Mouse (Mus musculus) thymus, postnatal 4 days (tissue): ENCODE results near the gene Slc25a45.

Experiments used
- DNase-seq: peaks from one replicate; pipeline ENCODE4 v3.0.0; 2021

Gene Slc25a45

DNA sequence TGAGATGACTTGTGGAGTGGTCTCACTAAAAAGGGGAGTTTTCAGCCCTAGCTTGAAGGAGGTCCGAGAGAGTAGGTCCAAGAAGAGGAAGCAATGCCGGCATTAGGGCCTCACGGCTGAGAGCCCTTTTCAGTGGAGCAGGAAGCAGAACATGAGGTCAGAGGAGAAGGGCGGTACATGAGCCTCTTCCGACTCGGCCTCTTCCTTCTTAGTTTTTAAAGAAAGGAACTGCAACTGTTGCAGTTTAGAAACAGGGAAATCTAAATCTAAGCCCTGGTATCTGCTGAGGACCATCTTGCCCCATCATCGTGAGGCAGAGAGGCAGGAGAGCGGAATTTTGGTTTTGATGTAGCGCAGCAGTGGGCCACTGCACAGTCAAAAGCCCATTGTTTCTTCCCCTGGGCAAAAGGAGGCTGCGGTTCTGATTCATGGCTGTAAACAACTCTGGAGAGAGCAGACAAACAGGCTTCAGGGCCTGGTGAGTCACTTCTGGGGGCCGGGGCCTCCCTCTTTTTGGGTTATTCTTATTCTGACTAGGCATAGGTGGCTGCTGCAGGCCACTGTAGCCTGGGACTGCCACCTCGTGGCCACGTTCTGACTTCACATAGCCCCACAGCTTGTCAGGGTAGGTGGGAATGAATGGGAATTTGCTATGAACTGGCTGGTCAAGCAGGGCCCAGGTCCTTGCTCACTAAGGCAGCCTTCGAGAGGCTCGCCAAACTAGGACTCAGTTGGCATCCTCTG is at the start of gene Slc25a45:
Gene Slc25a45 (plus strand): TSS at position 191 of the 744 bp plus-strand sequence.
- DNase-seq, result peak; percentile 88

GRCm38 (mm10) chr19:5828155-5828554 is 49.5 kb upstream of the Slc25a45 start:
- no peak for DNase-seq

DNA sequence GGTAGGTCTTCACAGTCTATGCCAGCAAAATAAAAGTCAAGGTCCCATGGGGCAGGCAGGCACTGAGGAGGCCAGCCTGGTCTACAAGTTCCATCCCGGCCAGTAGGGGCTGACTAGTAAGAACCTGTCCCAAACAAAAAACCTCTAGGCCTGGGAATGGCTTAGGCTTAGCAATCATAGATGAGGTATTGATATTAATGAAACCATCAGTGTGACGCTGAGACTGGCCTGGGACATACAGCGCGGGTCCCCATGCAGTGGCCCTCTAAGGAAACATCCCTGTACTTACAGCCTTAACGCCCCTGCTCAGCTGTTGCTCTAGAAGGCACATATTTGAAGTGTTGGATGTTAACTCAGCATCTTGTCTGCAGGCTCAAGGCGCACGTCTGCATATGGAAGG is 48.7 kb upstream of the Slc25a45 start:
- DNase-seq, result no peak

DNA sequence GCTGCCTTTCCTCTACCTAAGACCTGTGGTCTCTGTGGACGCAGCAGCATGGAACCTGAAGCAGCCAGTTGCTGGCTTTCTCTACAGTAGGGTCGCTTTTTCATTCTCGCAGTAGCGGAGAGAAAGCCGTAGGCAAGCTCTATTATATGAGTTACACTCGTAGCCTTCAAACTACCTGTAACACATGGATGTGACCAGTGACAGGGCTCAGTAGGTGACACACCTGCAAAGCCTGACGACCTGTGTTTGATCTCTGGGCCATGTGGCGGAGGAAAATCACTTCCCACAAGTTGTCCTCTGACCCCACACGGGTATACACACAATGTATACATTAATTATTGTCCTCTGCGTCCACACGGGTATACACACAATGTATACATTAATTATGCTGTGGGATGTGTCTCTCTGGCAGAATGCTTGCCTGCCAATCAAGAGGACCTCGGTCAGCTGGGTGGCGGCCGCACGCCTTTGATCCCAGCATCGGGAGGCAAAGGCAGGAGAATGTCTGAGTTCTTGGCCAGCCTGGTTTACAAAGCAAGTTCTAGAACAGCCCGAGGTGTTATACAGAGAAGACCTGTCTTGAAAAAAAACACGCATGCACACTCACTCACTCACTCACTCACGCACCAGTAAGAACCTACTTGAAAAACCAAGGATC is 47.5 kb upstream of the Slc25a45 start:
- DNase-seq, result no peak

- no peak for DNase-seq
These were observed 46.8 kb upstream of the Slc25a45 start for GRCm38 (mm10) chr19:5830776-5831175.

DNA sequence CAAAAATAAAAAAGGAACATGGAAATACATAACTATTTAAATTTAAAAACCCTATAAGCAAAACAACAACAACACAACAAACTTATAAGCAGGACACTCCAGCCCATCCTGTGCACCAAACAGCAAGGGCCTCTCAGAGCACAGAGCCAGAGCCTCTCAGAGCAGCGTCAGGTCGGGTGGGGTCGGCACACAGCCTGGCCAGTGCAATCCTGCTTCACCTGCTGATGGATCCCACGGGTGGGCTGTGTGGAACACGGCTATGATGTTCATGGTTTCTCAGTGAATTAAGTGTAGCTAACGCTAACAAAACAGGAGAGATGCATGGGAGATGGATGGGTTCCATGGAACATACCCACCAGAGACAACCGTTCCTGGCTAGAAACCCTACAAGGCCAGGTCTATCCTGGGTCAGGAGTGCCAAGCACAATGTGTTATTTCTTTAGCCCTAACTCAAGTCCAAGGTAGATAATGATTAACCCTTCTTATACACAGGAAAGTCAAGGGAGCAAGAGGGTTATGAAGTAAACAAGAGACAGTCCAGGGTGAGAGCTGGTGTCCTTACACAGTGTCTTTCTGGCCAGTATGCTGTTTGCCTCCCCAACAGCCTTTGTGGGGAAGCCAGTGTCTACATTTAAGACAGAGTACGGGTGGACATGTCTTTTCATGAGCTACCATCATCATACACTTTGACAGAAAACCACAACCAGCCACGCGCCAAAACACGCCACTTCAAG is 46.2 kb upstream of the Slc25a45 start:
- no peak for DNase-seq

GRCm38 (mm10) chr19:5831958-5832320 is 45.7 kb upstream of the Slc25a45 start:
- DNase-seq, result no peak

GRCm38 (mm10) chr19:5832326-5832725 is 45.3 kb upstream of the Slc25a45 start:
- DNase-seq, result no peak

DNA sequence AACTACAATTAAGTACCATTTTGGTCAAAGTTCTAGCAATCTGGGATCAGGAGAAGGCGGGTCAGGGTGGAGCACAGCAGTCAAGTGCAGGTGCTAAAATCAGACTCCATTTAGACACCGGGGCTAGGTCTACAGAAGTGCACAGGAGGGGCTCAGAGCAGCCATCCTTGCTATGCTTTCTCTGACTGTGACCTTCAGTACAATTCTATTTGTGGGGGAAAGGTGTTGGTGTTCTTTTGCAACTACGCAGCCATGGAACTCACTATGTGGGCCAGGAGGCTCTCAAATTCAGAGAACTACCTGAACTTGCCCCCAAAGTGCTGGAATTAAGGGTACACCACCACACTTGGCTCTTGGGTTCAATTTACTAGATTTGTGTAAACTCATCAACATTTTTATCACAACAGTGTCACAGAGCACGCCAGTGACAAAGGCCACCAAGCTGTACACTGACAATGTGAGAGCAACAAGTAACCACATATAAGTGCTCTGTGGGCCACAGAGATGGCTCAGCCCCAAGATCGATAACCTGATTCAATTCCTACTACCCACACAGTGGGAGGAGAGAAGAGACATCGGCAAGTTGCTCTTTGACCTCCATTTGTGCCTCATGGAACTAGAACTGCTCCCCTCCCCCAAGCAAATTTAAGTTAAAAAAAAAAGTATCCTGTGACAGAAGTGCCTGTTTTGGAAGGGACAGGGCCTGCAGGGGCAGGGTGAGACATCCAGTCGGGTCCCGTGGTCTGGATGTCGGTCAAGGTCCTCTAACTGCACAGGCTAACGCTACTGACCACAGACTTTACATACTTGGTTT is 44.1 kb upstream of the Slc25a45 start:
- no peak for DNase-seq

DNA sequence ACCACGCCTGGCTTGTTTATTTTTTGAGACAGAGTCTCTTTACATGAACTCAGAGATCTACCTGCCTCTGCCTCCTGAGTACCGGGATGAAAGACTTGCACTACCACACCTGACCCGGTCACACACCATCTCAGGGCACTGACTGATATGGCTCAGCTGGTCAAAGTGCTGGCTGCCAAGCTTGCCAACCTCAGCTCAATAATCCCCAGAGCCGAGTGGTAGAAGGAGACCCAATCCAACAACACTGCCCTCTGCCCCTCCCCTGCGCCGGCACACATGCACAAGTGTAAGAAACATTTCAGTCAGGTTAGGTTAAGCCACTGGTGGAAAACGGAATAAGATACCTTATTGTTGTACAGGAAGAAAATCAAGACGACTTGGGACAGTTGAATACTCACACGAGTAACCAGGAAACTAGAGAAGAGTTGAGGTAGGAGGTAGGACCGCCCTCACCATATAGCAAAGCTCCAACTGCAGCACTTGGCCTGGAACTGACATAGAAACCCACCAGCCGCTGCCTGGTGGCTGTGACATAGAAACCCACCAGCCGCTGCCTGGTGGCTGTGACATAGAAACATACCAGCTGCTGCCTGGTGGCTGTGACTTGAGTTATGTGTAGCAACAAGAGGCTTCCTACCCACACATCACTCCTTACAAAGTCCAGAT is 43.2 kb upstream of the Slc25a45 start:
- peak; percentile 56 for DNase-seq

GRCm38 (mm10) chr19:5835054-5835921 is 42.3 kb upstream of the Slc25a45 start:
- DNase-seq, result no peak

- no peak for DNase-seq
These were observed 41.6 kb upstream of the Slc25a45 start for GRCm38 (mm10) chr19:5835922-5836430.

GRCm38 (mm10) chr19:5836941-5837572 is 40.6 kb upstream of the Slc25a45 start:
- DNase-seq, result no peak

DNA sequence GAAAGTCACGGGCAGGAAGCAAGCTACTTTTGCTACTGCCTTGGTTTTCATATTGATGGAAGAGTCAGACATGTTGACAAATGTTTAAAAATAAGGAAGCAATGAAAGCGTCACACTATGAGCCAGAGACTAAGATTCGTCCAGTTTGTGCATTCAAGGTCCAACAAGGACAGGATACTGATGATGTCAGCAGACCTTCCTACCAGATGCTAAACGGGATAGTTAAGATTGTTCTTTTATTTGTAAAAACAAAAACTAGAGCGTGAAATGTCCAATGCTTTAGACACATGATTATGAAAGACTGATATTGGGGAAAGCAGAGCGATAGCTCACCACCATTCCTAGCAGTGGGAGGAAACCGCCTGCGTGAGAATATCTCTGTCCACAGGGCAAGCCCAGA is 40.0 kb upstream of the Slc25a45 start:
- DNase-seq, result no peak

DNA sequence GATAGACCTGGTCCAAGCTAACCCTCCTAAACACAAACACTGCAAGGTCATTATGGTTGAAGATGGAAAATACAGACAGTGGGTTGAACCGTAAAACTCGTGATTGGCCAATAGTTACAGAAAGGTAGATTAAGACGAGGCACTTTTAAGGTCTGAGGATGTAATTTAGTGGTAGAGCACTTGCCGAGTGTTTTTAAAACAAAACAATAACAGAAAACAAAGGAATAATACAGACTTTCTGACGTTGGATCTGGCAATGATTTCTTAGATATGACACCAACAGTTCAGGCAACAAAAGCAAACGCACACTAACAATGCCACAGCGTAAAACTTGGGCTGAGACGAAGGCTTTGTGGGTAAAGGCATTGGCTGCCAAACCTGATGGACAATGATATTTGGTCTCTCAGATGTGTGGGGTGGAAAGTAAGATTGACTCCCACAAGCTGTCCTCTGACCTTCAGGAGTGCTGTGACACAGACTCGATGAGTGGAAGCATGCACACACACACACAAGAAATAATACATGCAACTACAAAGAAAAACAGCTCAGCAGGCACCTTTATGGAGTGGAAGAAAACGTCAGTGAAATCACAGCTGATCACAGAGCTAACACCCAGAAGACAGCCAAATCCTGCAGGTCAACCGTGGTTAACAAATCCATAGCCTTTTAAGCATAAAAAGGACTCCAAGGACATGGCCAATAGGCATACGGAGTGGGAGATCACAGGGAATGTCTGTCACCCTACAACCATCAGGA is 39.3 kb upstream of the Slc25a45 start:
- no peak for DNase-seq

DNA sequence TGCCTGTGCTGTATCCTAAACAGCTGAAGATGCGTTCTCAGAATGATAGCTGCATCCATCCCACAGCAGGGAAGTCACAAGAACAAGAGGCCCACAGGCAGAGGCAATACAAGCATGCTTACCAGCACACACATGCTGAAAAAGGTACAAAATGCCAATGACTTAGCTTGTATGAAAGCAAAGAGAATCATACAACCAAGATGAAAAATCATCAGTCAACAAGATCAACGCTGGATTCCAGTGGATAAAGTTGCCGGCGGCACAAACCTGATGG is 38.8 kb upstream of the Slc25a45 start:
- DNase-seq, result no peak

GRCm38 (mm10) chr19:5839317-5840085 is 38.1 kb upstream of the Slc25a45 start:
- no peak for DNase-seq

- DNase-seq, result no peak
These were observed 37.3 kb upstream of the Slc25a45 start for GRCm38 (mm10) chr19:5840086-5840889.
